Mouse (Mus musculus): ENCODE data around the gene Nxf1. TPM values are rescaled to one million over a fixed set of nuclear protein-coding genes. Genes with fewer than 3 reads are reported as not detected.

Nxf1 gene
- polyA plus RNA-seq, 1 experiment: 121 TPM

DNA sequence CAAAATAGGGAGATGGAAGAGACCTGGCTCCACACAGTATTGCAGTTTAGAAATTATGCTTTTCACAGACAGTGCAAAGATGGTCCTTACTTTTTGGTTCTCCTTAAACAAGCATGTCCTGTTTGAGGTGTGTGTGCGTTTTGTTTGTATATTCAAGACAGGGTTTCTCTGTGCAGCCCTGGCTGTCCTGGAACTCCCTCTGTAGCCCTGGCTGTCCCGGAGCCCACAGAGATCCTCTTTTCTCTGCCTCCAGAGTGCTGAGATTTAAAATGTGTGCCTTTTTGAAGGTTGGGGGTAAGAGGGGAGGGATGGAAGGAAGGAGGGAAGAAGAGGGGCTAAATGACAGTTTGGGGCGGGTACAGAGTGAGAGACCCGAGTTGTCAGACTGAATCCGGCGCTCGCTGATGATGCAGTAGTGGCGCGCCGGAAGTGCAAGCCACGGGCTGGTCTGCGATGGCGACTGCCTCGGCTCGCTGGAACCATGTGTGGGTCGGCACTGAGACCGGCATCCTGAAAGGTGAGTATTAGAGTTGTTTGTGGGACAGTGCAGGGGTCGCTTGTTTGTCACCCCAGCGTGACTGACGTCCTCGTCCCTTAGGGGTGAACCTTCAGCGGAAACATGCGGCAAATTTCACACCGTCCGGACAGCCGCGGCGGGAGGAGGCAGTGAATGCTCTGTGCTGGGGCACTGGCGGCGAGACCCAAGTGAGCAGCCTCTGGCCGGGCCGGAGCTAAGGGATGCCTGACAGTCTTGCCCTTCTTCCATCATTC is 21.3 kb upstream of the Nxf1 start, which contains the start of gene Wdr74:
Gene Wdr74, plus strand, starts transcription at position 439 of the 771 bp plus-strand sequence.
- TF ChIP-seq CTCF (IDR thresholded peaks at IDR 0.05; ENCODE audit: extremely low read depth, insufficient read depth, low read length): no peak
- TF ChIP-seq POLR2A (IDR thresholded peaks at IDR 0.05; ENCODE audit: extremely low read depth, insufficient read depth, low read length): peak; percentile 89
- Histone ChIP-seq H3K27ac (ENCODE audit: insufficient read depth, low read length) (no peak within 1 kb of the TSS), H3K4me1 (ENCODE audit: control insufficient read depth, insufficient read depth, low read length) (no peaks in the 10 kb centered on the region), H3K4me3 (ENCODE audit: insufficient read depth, low read length) (peak within 1 kb of the TSS; percentile 93)

DNA sequence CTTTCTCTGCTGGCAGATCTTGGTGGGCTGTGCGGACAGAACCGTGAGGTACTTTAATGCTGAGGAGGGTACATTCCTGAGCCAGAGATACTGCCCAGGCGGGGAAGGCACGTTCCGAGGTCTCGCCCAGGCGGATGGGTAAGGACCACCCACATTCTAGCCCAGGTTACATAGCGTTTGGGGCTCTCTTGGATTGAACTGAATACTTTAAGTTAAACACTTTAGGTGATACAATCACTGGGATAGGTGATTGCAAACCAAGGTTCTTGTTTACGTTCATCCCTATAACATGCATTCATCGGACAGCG is 20.8 kb upstream of the Nxf1 start:
- Histone ChIP-seq H3K4me1 (ENCODE audit: control insufficient read depth, insufficient read depth, low read length) (no peaks in the 10 kb centered on the region), H3K27ac (ENCODE audit: insufficient read depth, low read length) (no peak overlapping the region), H3K4me3 (ENCODE audit: insufficient read depth, low read length) (peak overlapping the region; percentile 93)
- no peak for TF ChIP-seq CTCF (IDR thresholded peaks at IDR 0.05; ENCODE audit: extremely low read depth, insufficient read depth, low read length)
- no peak for TF ChIP-seq POLR2A (IDR thresholded peaks at IDR 0.05; ENCODE audit: extremely low read depth, insufficient read depth, low read length)

DNA sequence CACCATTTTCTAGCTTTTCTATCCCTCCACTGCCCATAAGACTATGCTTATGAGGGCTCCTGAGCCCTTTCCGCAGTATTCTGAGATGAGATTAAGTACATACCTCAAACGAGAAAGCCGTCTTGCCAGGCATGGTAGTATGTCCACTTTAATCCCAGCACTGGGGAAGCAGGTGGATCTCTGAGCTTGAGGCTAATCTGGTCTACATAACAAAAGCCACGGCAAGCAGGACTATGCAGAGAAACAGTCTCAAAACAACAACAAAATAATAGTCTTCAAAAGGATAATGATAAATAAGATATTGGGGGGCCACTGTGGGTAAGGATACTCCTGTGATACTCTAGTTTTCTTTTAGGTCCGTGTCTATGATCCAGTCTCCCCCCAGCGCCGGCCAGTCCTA is 18.0 kb upstream of the Nxf1 start:
- H3K27ac ChIP-seq (ENCODE audit: insufficient read depth, low read length): no peak overlapping the region
- H3K4me1 ChIP-seq (ENCODE audit: control insufficient read depth, insufficient read depth, low read length): peaks cover 5% of the 10 kb centered on the region; the same call in 1 of the 2 replicates
- TF ChIP-seq CTCF (IDR thresholded peaks at IDR 0.05; ENCODE audit: extremely low read depth, insufficient read depth, low read length) (no peak), POLR2A (IDR thresholded peaks at IDR 0.05; ENCODE audit: extremely low read depth, insufficient read depth, low read length) (no peak)
- no peak overlapping the region for H3K4me3 ChIP-seq (ENCODE audit: insufficient read depth, low read length)

- Histone ChIP-seq H3K4me3 (ENCODE audit: insufficient read depth, low read length) (no peak overlapping the region), H3K27ac (ENCODE audit: insufficient read depth, low read length) (no peak overlapping the region), H3K4me1 (ENCODE audit: control insufficient read depth, insufficient read depth, low read length) (peaks cover 5% of the 10 kb centered on the region; the same call in 1 of the 2 replicates)
- TF ChIP-seq POLR2A (IDR thresholded peaks at IDR 0.05; ENCODE audit: extremely low read depth, insufficient read depth, low read length): no peak
- TF ChIP-seq CTCF (IDR thresholded peaks at IDR 0.05; ENCODE audit: extremely low read depth, insufficient read depth, low read length): no peak
Observed at GRCm38 (mm10) chr19:8739646-8740045, 17.2 kb upstream of the Nxf1 start.

- peaks cover 5% of the 10 kb centered on the region; the same call in 1 of the 2 replicates for H3K4me1 ChIP-seq (ENCODE audit: control insufficient read depth, insufficient read depth, low read length)
- TF ChIP-seq POLR2A (IDR thresholded peaks at IDR 0.05; ENCODE audit: extremely low read depth, insufficient read depth, low read length) (no peak), CTCF (IDR thresholded peaks at IDR 0.05; ENCODE audit: extremely low read depth, insufficient read depth, low read length) (no peak)
- peak within 1 kb of the TSS; percentile 93 for H3K27ac ChIP-seq (ENCODE audit: insufficient read depth, low read length)
- peak within 1 kb of the TSS; percentile 53 for H3K4me3 ChIP-seq (ENCODE audit: insufficient read depth, low read length)
Observed at GRCm38 (mm10) chr19:8740603-8741002, 16.3 kb upstream of the Nxf1 start, which contains the start of gene 1700092M07Rik. Gene 1700092M07Rik, plus strand, starts transcription at chr19:8740718.

DNA sequence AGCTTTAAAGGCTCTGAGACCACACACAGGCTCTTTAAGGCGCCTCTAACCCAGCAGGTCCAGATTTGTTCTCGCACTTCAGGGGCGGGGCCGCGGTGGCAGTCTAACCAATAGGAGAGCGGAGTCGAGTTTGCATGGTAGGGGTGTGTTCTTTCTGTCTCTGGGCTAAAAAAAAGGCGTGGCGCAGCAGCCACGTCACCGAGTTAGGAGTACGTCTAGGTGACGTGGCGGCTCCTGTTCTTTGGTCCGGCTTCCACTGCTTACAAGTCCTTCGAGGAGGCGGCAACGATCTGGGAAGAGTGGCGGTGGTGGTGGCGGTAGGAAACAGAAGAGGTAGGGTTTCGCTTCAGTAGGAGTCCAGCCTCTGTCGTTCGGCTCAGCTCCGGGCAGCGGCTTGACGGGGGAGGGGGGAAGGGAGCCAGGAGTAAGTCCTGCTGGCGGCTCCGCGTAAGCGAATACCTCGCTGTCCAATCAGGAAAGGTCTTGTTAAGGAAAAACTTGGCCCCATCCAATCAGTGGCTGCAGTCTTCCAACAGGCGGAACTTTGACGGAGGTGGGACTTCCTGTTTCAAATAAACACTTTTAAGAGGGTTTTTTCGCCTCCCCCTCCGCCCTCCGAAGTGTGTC is 15.5 kb upstream of the Nxf1 start, which contains the start of gene Stx5a:
Gene Stx5a, plus strand, starts transcription at position 171 of the 627 bp plus-strand sequence.
- Histone ChIP-seq H3K4me3 (ENCODE audit: insufficient read depth, low read length) (peak within 1 kb of the TSS; percentile 53), H3K27ac (ENCODE audit: insufficient read depth, low read length) (peak within 1 kb of the TSS; percentile 93), H3K4me1 (ENCODE audit: control insufficient read depth, insufficient read depth, low read length) (peaks cover 5% of the 10 kb centered on the region; the same call in 1 of the 2 replicates)
- TF ChIP-seq CTCF (IDR thresholded peaks at IDR 0.05; ENCODE audit: extremely low read depth, insufficient read depth, low read length) (no peak), POLR2A (IDR thresholded peaks at IDR 0.05; ENCODE audit: extremely low read depth, insufficient read depth, low read length) (peak; percentile 77)

DNA sequence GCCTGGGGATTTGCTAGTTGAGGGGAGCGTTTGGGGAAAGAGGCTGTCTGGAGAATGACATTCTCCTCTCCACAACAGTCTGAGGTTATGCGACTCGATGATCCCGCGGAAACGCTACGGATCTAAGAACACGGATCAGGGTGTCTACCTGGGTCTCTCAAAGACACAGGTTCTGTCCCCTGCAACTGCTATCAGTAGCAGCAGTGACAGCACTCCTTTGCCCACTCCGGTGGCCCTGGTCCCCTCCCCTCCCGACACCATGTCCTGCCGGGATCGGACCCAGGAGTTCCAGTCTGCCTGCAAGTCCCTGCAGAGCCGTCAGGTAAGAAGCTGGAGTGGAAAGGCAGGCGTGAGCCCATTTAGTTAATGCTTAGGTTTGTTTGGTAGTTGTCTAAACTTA is 14.7 kb upstream of the Nxf1 start:
- Histone ChIP-seq H3K4me3 (ENCODE audit: insufficient read depth, low read length) (peak overlapping the region; percentile 53), H3K27ac (ENCODE audit: insufficient read depth, low read length) (0 out of 2 replicates have a peak overlapping the region, but pooled peaks have one; percentile 17), H3K4me1 (ENCODE audit: control insufficient read depth, insufficient read depth, low read length) (peaks cover 5% of the 10 kb centered on the region; the same call in 1 of the 2 replicates)
- TF ChIP-seq CTCF (IDR thresholded peaks at IDR 0.05; ENCODE audit: extremely low read depth, insufficient read depth, low read length) (no peak), POLR2A (IDR thresholded peaks at IDR 0.05; ENCODE audit: extremely low read depth, insufficient read depth, low read length) (no peak)

GRCm38 (mm10) chr19:8745382-8745781 is 11.5 kb upstream of the Nxf1 start:
- Histone ChIP-seq H3K27ac (ENCODE audit: insufficient read depth, low read length) (no peak overlapping the region), H3K4me1 (ENCODE audit: control insufficient read depth, insufficient read depth, low read length) (peaks cover 5% of the 10 kb centered on the region; the same call in 1 of the 2 replicates), H3K4me3 (ENCODE audit: insufficient read depth, low read length) (no peak overlapping the region)
- TF ChIP-seq CTCF (IDR thresholded peaks at IDR 0.05; ENCODE audit: extremely low read depth, insufficient read depth, low read length) (no peak), POLR2A (IDR thresholded peaks at IDR 0.05; ENCODE audit: extremely low read depth, insufficient read depth, low read length) (no peak)

- TF ChIP-seq CTCF (IDR thresholded peaks at IDR 0.05; ENCODE audit: extremely low read depth, insufficient read depth, low read length): 0 out of 2 replicates have a peak, but pooled peaks have one; percentile 1
- no peak for TF ChIP-seq POLR2A (IDR thresholded peaks at IDR 0.05; ENCODE audit: extremely low read depth, insufficient read depth, low read length)
- peaks cover 3% of the 10 kb centered on the region; the same call in 1 of the 2 replicates for H3K4me1 ChIP-seq (ENCODE audit: control insufficient read depth, insufficient read depth, low read length)
- no peak overlapping the region for H3K4me3 ChIP-seq (ENCODE audit: insufficient read depth, low read length)
- H3K27ac ChIP-seq (ENCODE audit: insufficient read depth, low read length): no peak overlapping the region
Observed at GRCm38 (mm10) chr19:8747368-8747767, 9.5 kb upstream of the Nxf1 start.
